Mouse (Mus musculus) embryonic fibroblast, embryonic 13.5 days (primary cell): ENCODE measurements around the gene Mnx1. TPM values are rescaled to one million over a fixed set of nuclear protein-coding genes. Genes with fewer than 3 reads are reported as not detected.

Experiments
- H3K27ac ChIP-seq: 2 replicates; pipeline ENCODE4 v1.5.1; 2012; ENCODE audit warnings: low read length, control low read depth, inconsistent platforms; ENCODE audit not compliant: insufficient read depth
- H3K4me1 ChIP-seq: 2 replicates; pipeline ENCODE4 v1.6.1; 2011; ENCODE audit warnings: low read length; ENCODE audit not compliant: control insufficient read depth, insufficient read depth
- H3K4me3 ChIP-seq: 2 replicates; pipeline ENCODE4 v1.5.1; 2011; ENCODE audit warnings: mild to moderate bottlenecking, control low read depth, low read length; ENCODE audit not compliant: insufficient read depth
- CTCF ChIP-seq: IDR thresholded peaks from 2 replicates; pipeline ENCODE4 v1.5.1; 2011; ENCODE audit warnings: mild to moderate bottlenecking, control low read depth, low read length, moderate library complexity, borderline replicate concordance; ENCODE audit not compliant: insufficient read depth
- POLR2A ChIP-seq: IDR thresholded peaks from 2 replicates; pipeline ENCODE4 v1.6.1; 2011; ENCODE audit warnings: low read depth, mild to moderate bottlenecking, control low read depth, low read length, moderate library complexity
- polyA plus RNA-seq: library from polyadenylated mRNA; stranded (reverse); fragments of >200 nt; gene quantifications from 2 replicates; pipeline ENCODE4 v1.2.4, GENCODE M21; 2011; ENCODE audit warnings: low read depth; ENCODE audit not compliant: missing spikeins, insufficient read length

Gene Mnx1
- polyA plus RNA-seq, 1 experiment: not detected

- H3K4me1 ChIP-seq: no peaks in the 10 kb centered on the region
- no peak overlapping the region; the same call in 1 of the 2 replicates for H3K4me3 ChIP-seq
- no peak overlapping the region for H3K27ac ChIP-seq
- TF ChIP-seq CTCF (no peak), POLR2A (no peak)
These were observed 629 bp downstream of the Mnx1 start for GRCm38 (mm10) chr5:29477474-29478207.

DNA sequence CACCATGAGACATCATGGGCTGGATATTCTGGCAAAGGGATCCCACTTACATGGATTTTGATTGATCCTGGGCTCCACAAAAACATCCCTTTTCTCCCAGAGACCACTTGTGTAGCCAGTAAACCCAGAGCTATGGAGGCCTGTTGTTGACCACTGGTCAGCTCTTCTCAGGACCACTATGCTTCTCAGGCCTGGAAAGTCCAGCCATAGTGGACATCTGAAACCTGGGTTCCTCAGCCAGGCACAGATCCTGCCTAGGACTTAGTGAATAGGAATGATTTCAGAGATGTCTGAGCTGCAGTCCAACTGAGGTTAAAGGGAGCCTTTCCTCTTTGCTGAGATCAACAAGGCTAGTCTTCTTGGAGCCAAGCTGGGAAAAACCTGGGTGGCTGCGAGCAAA is 2.2 kb downstream of the Mnx1 start:
- TF ChIP-seq CTCF (no peak), POLR2A (no peak)

DNA sequence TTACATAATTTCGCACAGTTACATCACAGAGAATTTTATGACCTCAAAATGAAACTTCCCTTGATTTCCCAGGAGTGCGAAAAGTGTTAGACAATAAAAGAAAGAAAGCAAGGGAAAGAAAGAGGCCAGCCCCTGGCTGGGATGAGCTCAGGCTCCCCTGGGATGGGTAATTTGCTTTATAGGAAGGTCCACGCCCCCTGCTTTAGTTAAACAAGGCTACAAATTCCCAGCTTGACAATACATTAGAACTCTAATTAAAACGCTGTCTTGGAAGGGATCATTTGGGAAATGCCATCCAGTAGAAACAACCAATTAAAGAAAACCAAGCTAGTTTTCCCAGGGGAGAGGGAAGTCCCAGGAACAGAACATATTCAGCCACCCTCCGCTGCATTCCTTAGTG is 2.7 kb downstream of the Mnx1 start:
- Histone ChIP-seq H3K27ac (no peak overlapping the region), H3K4me1 (no peaks in the 10 kb centered on the region)
- no peak for TF ChIP-seq CTCF
- TF ChIP-seq POLR2A: no peak

More for the DNA sequence above, 2.2 kb downstream of the Mnx1 start:
- no peaks in the 10 kb centered on the region for H3K4me1 ChIP-seq
- H3K4me3 ChIP-seq: no peak overlapping the region
- H3K27ac ChIP-seq: no peak overlapping the region

GRCm38 (mm10) chr5:29475041-29475440 is 3.2 kb downstream of the Mnx1 start:
- TF ChIP-seq POLR2A (no peak), CTCF (no peak)
- Histone ChIP-seq H3K4me1 (no peaks in the 10 kb centered on the region), H3K27ac (no peak overlapping the region), H3K4me3 (no peak overlapping the region)

More for the DNA sequence above, 2.7 kb downstream of the Mnx1 start:
- H3K4me3 ChIP-seq: no peak overlapping the region

GRCm38 (mm10) chr5:29474246-29474960 is 3.9 kb downstream of the Mnx1 start:
- Histone ChIP-seq H3K4me3 (no peak overlapping the region), H3K4me1 (no peaks in the 10 kb centered on the region)
- TF ChIP-seq CTCF: no peak
- TF ChIP-seq POLR2A: no peak

DNA sequence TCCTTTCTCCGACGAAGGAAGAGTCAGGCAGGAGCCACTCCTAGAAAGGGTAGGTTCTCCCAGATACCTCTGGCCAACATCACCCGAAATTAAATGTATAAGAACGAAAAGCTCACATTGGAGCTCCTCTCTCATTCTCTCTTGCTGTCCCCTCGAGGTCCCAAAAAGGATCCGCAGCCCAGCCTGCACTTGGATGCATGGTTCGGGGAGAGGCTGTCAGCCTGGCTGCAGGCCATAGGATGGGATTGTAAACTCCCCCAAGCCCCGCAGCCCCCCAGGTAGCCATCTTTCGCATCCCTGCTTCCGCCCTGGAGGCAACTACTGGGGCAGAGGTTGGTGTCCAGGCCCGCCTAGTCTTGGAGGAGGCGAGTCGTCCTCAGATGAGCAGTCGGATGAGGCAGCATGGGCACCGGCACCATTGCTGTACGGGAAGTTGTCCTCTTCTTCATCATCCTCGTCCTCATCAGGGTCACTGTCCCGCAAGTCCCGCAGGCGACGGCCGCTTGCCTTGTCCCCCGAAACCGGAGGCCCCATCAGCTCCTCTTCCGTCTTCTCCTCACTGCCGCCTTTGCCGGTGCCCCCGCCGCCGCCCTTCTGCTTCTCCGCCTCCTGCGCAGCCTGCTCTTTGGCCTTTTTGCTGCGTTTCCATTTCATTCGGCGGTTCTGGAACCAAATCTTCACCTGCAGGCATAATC is 4.6 kb downstream of the Mnx1 start:
- Histone ChIP-seq H3K27ac (no peak overlapping the region), H3K4me3 (no peak overlapping the region), H3K4me1 (no peaks in the 10 kb centered on the region)
- TF ChIP-seq POLR2A (no peak), CTCF (no peak)

More at GRCm38 (mm10) chr5:29474246-29474960, 3.9 kb downstream of the Mnx1 start:
- no peak overlapping the region for H3K27ac ChIP-seq

DNA sequence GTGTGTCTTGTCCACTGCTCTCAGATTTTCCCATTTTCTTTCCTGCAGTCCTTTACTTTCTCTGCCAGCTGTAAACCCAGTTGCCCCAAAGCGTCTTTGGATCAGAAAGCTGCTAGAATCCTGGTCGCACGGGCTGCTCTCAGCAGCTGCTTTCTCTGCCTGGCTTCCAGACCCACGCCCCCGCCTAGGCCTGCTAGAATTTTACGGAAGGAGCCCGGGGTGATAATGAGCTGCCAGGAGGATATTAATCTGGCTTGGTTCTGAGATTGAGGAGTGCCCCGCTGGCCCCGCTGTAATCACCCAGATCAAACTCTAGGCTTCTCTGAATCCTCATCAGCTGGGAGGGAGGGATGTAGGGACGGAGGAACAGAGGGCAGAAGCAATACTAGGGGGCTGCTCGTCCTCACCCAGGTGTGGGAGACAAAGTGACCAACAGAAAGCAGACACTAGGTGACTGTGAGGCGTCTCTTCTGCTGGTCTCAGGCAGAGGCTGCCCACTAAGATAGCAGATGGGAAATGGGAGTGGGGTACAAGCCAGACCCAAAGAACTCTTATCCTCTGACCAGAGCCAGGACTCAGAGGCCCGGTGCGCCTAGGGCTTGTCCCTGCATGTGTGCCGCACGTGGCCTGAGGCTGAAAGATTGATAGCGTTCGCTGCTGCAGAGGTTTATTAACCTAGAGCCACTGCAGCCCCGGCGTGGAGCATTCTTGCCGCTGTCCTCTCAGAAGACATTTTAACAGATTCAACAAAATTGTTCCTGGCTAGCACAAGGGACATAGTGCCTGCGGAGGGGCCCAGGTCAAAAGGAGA is 6.2 kb downstream of the Mnx1 start:
- TF ChIP-seq POLR2A (no peak), CTCF (no peak)

DNA sequence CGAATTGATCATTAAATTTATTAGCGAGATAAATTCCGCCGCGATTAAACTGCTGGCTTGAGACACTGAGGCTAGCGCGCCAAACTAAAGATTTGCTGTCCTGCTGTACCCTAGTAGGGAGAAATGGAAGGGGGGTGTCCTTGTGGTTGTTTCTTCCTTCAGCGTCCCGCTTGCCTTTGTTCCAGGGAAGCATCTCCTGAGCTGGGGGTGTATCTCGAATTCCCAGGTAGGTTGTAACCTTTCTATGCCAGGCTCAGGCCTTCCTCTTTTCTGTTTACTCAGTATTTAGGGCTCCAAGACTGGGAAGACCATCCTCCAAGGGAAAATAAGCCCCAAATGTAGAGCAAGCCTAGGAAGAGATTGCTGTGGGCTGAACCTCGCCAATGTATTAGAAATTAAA is 6.9 kb downstream of the Mnx1 start:
- Histone ChIP-seq H3K27ac (no peak overlapping the region), H3K4me1 (no peaks in the 10 kb centered on the region), H3K4me3 (no peak overlapping the region)
- TF ChIP-seq POLR2A (no peak), CTCF (no peak)

More for the DNA sequence above, 6.2 kb downstream of the Mnx1 start:
- H3K4me1 ChIP-seq: no peaks in the 10 kb centered on the region
- no peak overlapping the region for H3K27ac ChIP-seq
- H3K4me3 ChIP-seq: no peak overlapping the region

- no peak overlapping the region for H3K27ac ChIP-seq
- TF ChIP-seq CTCF (no peak), POLR2A (no peak)
- no peaks in the 10 kb centered on the region for H3K4me1 ChIP-seq
- no peak overlapping the region for H3K4me3 ChIP-seq
These were observed 7.3 kb downstream of the Mnx1 start for GRCm38 (mm10) chr5:29470851-29471394.
